Mouse (Mus musculus) bone marrow macrophage, adult 2 months (primary cell): ENCODE measurements around the gene Ubr4.

Experiments
- CTCF ChIP-seq: IDR thresholded peaks from 2 replicates; pipeline ENCODE4 v1.5.1; 2012; ENCODE audit warnings: low read depth, mild to moderate bottlenecking, low read length, moderate library complexity
- POLR2A ChIP-seq: IDR thresholded peaks from 2 replicates; pipeline ENCODE4 v1.6.1; 2012; ENCODE audit warnings: mild to moderate bottlenecking, low read depth, low read length, borderline replicate concordance

DNA sequence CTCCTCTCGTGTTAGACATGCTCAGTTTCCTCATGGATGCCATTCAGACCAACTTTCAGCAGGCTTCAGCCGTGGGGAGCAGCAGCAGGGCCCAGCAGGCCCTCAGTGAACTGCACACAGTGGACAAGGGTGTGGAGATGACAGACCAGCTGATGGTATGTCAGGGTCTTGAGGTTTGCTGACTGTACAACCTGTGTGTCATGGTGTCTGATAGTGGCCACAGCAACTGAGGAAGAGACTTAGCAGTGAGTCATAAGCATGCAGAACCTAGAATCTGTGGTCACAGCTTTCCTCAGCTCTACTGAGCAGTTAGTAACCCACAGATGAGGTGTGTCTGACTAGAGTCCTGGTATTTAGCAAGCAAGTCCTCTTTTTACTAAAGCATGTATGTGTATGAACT lies 70.0 kb downstream of the Ubr4 start:
- TF ChIP-seq POLR2A (no peak), CTCF (no peak)
